Comparison of ENCODE assay signal across 8 mouse cellular contexts in genomic region chr17:15828131-15828917, GRCm38 (mm10). TPM values are rescaled to one million over a fixed set of nuclear protein-coding genes. Genes with fewer than 3 reads are reported as not detected.
DNase-seq lines count a peak whose midpoint lies in the region; ATAC-seq and TF ChIP-seq lines count a peak whose summit lies in the region.
"Had no signal": no experiment of that assay in that cellular context is flagged by ENCODE, and none has a peak within 500 bp of the region (broad histone marks: within the 10 kb centered on the region; RNA-seq: fewer than 3 reads in every experiment).

No protein-coding gene starts in this region.

- no peak overlapping the region for H3K27ac ChIP-seq in forebrain, postnatal 0 days (ENCODE audit: low read depth, low read length)
- peak overlapping the region; percentile 89; the same call in 1 of the 2 replicates for H3K27ac ChIP-seq in midbrain, embryonic 11.5 days (ENCODE audit: low read depth, low read length)

- H3K9ac ChIP-seq in forebrain, postnatal 0 days, result 0 out of 2 replicates have a peak overlapping the region, but pooled peaks have one; percentile 69
- peak overlapping the region; percentile 90 for H3K9ac ChIP-seq in midbrain, embryonic 11.5 days (ENCODE audit: low read length)

- H3K4me2 ChIP-seq in forebrain, postnatal 0 days (ENCODE audit: low read depth), result peak overlapping the region; percentile 82
- peak overlapping the region; percentile 77 for H3K4me2 ChIP-seq in midbrain, embryonic 11.5 days

- H3K9me3 ChIP-seq in forebrain, postnatal 0 days (ENCODE audit: low read length), result no peaks in the 10 kb centered on the region
- no peaks in the 10 kb centered on the region for H3K9me3 ChIP-seq in midbrain, embryonic 11.5 days (ENCODE audit: control insufficient read depth, low read length)

- no peaks in the 10 kb centered on the region for H3K27me3 ChIP-seq in forebrain, postnatal 0 days (ENCODE audit: insufficient read depth, low read length)
- no peaks in the 10 kb centered on the region; the same call in 1 of the 2 replicates for H3K27me3 ChIP-seq in midbrain, embryonic 11.5 days (ENCODE audit: control insufficient read depth, insufficient read depth, low read length)

- H3K4me1 ChIP-seq in forebrain, postnatal 0 days (ENCODE audit: insufficient read depth), result peaks cover 28% of the 10 kb centered on the region
- peaks cover 25% of the 10 kb centered on the region for H3K4me1 ChIP-seq in midbrain, embryonic 11.5 days (ENCODE audit: control insufficient read depth, insufficient read depth, low read length)

- H3K36me3 ChIP-seq in forebrain, postnatal 0 days (ENCODE audit: insufficient read depth), result no peaks in the 10 kb centered on the region
- H3K36me3 ChIP-seq in midbrain, embryonic 11.5 days (ENCODE audit: control insufficient read depth, insufficient read depth, low read length), result no peaks in the 10 kb centered on the region

- H3K4me3 ChIP-seq in forebrain, postnatal 0 days (ENCODE audit: low read depth, low read length), result peak overlapping the region; percentile 58; the same call in 1 of the 2 replicates
- H3K4me3 ChIP-seq in midbrain, embryonic 11.5 days (ENCODE audit: low read depth, low read length), result peak overlapping the region; percentile 94; the same call in 1 of the 2 replicates

- DNase-seq in 3T3-L1 (ENCODE audit: low read depth, low spot score), result peak; percentile 74
- peak; percentile 15 for DNase-seq in 416B (ENCODE audit: low read depth)
- peak; percentile 72 for DNase-seq in forebrain, postnatal 0 days
- DNase-seq in midbrain, embryonic 11.5 days (ENCODE audit: low spot score, missing footprints), result no peak
- no peak for DNase-seq in spleen, adult 12 weeks (ENCODE audit: low spot score)
- DNase-seq in lung, postnatal 10 days, result no peak
- DNase-seq in testis, postnatal 10 days (ENCODE audit: low spot score), result no peak
- DNase-seq: right cerebral cortex, postnatal 4 days had no signal

- 56% methylated on average over 8 of the region's 8 CpGs for WGBS in forebrain, postnatal 0 days
- 52% methylated on average over 8 of the region's 8 CpGs for WGBS in midbrain, embryonic 11.5 days

- ATAC-seq in forebrain, postnatal 0 days, result no peak
- ATAC-seq in midbrain, embryonic 11.5 days (ENCODE audit: low FRiP score), result no peak

- TF ChIP-seq CTCF in forebrain, postnatal 0 days (IDR thresholded peaks at IDR 0.05; ENCODE audit: low read depth), result peak; percentile 43

RNA-seq across cellular contexts. Expression of gene Rgmb, which starts 2.5 kb away (rescaled TPM):
- 64.7 and 81.4 TPM in 2 replicates for total RNA-seq in forebrain, postnatal 0 days (2014; rRNA removed)
- 40.6 and 48.1 TPM in 2 replicates for polyA plus RNA-seq in forebrain, postnatal 0 days (2015; fragmentation: Nextera tagmentation; extraction: Ambion mirVana)
- 72.6 and 73.0 TPM in 2 replicates for polyA plus RNA-seq in midbrain, embryonic 11.5 days (2014; fragmentation: Nextera tagmentation; extraction: Ambion mirVana)

Comparison
In these comparisons a context has a peak if more than half of its experiments do, and no peak if none do; other contexts are left out.
1. DNase-seq: peak in 3T3-L1 (single experiment), 416B (single experiment) and forebrain, postnatal 0 days (single experiment); none in midbrain, embryonic 11.5 days (single experiment), spleen, adult 12 weeks (single experiment), lung, postnatal 10 days (single experiment) and testis, postnatal 10 days (single experiment).